Mouse (Mus musculus) ES-CJ7 (cell line): ENCODE data around the gene Morn5.

ENCODE experiments used
- DNase-seq: peaks from one replicate; pipeline ENCODE4 v3.0.0; 2011; ENCODE audit warnings: low read depth, low spot score

Morn5 gene

GRCm38 (mm10) chr2:36071660-36072305, 22.5 kb downstream of the Morn5 start:
- DNase-seq = no peak

DNA sequence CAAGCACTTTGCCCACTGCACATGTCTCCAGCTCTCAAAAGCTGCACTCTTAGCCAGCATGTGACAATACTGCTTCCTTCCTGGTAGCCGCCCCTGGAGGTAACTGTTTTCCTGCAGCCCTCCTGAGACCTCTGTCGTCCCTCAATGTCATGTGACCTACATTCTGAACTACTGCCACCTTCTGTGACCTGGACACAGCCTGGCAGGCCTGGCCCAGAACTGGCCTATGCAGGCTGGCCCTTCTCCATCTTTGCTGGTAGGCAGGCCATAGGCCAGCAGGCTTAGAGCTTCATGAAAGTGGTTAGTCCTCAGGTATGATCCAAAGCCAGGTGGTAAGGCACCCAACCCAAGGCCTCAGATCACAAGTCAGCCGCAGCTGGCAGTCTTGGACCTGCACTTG, 24.5 kb downstream of the Morn5 start:
- no peak for DNase-seq

DNA sequence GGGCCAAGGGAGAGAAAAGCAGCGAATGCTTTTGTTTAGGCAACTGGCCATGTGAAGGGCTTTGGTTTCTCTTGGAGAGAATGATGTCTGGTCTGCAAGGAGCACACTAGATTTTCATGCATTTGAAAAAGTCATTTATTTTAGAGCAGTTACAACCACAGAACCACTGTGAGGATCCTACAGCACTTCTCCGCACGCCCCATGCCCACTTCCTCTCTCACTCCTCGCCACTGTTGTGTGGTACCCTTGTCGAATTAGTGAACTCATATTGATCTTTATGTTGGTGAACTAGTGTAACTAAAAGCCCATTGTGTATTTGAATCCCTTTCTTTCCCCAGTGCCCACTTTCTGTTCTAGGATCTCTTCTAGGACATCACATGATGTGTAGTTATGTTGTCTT, 26.0 kb downstream of the Morn5 start:
- no peak for DNase-seq

- peak; percentile 62 for DNase-seq
Observed at GRCm38 (mm10) chr2:36077160-36077761, 28.0 kb downstream of the Morn5 start.

- DNase-seq = no peak
Observed at GRCm38 (mm10) chr2:36081446-36081845, 32.2 kb downstream of the Morn5 start.

DNA sequence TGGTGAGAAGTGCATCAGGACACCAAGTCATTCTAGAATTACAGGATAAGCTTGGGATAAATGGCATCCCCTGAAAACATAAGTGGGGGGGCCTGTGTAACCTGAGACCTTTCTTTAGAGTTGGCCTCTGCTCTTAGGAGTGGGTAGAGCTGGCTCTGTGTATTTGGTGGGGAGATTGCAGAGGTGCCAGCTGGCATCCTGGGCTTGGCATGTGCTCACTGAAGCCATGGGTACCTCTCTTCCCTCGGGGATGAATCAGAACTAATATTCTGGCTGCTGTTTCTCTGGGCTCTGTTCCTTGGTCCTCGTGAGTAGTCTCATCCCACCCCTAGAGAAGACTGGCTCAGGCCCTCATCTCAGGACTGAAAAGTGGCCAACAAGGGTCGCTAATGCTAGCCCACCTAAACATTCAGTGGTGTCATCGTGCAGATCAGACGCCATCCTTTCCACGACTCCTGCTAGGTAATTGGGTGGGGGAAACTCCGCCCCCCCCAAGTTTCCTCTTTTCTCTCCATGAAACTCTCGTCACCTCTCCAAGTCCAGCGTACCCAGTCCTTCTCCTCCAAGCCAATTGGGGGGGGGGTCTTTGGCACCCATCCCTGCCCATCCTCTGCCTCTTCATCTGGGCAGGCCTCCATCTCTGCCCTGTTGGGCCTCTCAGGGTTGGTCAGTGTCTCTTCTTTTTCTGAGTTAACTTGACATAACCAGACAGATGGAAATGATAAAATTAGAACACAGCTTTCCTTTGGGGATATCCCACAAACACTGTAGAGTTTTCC, 33.7 kb downstream of the Morn5 start:
- DNase-seq = no peak

DNA sequence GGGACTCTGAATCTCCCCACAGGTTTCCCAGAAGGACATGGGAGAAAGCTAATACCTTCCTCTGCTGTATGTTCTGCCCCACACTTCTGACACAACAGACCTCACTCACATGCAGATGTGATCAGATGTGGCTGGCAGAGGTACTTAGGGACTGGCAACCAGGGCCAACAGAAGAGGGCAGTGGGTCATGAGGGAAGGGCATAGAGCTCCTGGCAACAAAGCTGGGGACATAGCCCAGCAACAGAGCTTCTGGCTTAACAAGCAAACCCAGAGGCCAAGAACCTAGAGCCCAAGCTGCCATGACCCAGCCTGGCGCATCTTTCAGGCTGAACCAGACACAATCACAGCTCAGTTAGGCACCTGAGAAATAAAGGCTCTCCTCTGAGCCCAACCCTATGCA, 35.8 kb downstream of the Morn5 start:
- no peak for DNase-seq

DNA sequence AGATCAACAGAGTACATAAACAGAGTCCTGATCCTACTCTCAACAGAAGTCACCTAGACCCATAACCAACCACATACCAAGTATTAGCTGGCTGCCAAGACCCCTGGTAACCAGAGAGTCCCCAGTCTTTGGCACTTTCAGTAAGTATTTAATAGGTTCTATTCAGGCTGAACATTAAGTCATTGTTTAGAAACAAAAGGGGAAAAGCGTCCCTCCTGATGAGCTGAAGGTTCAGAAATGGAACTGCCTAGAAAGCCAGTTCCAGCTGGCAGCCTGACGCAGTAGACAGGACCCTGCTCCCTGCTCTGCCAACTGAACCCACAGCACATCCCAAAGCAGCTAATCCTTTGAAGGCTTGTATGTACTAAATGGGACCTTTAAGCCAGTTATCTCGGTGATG, 39.9 kb downstream of the Morn5 start:
- peak; percentile 77 for DNase-seq

- DNase-seq = peak; percentile 97
Observed at GRCm38 (mm10) chr2:36090853-36091741, 41.8 kb downstream of the Morn5 start.

GRCm38 (mm10) chr2:36092748-36093147, 43.5 kb downstream of the Morn5 start:
- DNase-seq = no peak

DNA sequence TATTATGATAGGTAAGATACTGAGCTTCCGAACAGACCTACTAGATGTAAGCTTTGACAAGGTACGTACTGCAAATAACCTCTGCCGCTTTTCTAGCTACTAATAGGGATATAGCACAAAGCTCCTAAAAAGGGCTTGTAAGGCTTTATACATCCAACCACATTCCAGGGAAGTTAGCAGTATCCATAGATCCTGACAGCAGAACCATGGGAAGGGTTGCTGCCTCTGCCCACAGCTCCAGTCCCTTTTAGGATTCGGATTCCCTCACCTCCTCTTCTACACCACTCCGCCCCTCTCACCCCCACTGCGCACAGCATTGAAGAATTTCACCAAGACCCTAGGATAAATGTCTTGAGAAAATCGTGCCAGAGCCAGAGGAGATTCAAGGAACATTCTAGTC, 44.0 kb downstream of the Morn5 start:
- no peak for DNase-seq

DNA sequence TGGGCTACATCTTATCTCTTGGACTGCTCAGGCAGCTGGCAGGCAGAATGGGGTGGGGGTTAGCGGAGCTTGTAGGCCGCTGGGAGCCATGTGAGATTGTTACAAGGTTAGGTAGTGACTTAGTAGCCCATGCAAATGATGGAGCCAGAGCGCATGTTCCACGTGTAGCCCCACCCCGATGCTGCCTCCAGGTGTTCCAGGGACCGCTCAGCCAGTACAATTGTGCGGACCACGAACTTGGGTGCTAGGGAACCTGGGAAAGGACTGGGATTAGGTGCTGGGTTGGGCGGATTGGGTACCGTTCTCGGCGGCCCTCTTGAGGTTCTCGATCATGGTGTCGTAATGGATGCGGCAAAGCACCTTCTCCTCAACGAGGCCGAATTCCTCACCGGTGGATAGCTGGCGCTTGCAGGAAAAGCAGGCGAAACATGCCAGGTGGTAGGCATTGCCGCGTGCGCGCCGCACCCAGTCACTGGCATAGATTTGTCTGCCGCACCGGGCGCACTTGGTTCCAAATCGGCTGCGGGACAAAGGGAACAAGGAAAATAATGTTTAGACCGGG, 44.7 kb downstream of the Morn5 start:
- peak; percentile 63 for DNase-seq

GRCm38 (mm10) chr2:36097129-36097815, 48.0 kb downstream of the Morn5 start:
- no peak for DNase-seq

- no peak for DNase-seq
Observed at GRCm38 (mm10) chr2:36098021-36098420, 48.8 kb downstream of the Morn5 start.

- DNase-seq = no peak
Observed at GRCm38 (mm10) chr2:36099739-36100138, 50.5 kb downstream of the Morn5 start.

DNA sequence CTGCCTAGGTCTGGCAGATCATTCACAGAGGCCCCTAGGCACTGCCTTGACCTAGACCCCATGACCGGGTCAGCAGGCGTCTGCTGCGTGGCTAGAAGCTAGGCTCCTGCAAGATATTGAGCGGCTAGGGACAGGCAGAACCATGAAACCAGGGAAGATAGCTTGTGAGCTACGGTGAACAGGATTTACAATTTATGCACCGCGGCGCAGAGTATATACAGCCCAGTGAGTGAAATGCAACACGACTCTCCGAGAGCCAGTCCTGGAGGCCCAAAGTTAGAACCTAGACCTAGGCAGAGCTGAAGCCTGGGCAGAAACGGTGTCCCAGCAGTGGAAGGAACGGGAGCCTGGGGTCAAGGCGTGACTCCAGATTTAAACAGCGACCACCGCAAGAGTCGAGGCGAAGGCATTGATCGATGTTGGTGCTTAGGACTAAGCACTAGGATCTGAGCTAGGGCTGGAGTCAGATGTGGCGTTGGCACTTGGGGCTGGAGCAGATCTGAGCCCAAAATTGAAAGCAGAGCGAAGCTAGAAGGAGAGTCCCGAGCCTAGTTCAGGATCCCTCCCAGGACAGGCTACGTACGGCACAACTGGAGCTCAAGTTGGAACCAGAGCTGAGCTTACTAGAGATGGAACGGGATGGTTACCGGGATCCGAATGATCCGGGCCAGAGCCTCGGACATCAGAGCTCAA, 52.8 kb downstream of the Morn5 start:
- peak; percentile 19 for DNase-seq

DNA sequence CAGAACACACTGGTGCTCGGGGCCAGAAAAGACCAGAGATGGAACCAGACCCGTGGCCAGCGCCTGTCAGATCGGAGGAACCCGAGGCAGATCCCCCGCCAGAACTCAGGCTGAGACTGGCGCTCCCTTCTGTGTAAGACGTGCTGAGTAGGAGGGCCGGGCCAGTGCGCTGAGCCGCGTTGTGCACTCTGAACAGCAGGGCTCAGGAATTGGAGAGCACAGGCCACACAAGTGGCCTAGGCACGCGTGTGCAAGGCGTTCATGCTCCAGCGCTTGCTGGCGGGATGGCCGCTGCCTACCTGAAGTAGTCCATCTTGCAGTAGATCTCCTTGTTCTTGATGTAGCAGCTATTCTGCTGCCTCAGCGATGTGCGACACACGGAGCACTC, 53.3 kb downstream of the Morn5 start:
- DNase-seq = peak; percentile 54

DNA sequence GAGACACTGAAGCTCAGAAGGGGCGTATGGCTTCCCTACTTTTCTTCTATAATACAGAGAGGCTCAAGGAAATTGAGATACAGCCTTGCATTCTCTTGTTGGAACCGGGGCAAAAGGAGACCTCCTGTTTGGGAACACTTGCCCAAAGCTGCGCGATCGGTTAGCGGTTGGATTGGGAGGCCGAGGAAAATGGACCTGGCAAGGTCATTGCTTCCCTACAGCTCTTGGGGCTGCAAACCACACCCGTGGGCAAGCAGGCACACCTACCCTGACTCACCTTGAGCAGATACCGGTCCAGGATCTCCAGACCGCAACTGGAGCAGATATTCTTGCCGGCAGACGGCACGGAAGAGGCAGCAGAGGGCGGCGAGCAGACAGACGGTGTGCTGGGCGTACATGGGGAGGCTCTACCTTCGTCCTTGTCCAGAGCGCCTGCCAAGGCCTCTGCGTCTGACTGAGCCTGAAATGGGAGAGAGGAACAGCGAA, 53.9 kb downstream of the Morn5 start:
- peak; percentile 40 for DNase-seq

GRCm38 (mm10) chr2:36103555-36104367, 54.5 kb downstream of the Morn5 start:
- peak; percentile 33 for DNase-seq
